Mouse (Mus musculus) adrenal gland, adult (tissue): ENCODE data around the gene Igsf9b.

ENCODE experiments used
- DNase-seq, 2 experiments: peaks; one replicate each; pipeline ENCODE4 v3.0.0; 2022 to 2023; ENCODE audit warnings: low spot score in 1 of 2; ENCODE audit not compliant: inconsistent age in 2 of 2

Igsf9b gene

DNA sequence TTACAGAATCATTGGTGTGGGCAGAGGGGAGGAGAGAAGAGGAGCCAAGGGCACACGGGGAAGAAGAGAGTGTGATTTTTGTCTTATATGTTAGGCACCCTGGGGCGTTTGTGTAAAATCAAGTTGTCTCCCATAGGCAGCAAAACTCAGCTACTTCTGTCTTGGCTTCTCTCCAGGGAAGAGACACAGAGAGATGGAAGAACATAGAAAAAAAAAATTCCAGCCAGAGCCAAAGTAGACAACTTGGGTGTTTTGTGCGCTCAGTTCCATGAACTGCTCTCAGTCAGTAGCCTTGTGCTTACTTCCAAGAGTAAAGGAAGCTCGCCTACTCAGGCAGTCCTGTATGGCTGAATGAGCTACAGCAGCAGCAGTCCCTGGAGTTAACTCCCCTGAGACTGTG is 31.4 kb downstream of the Igsf9b start:
- DNase-seq: no peak

DNA sequence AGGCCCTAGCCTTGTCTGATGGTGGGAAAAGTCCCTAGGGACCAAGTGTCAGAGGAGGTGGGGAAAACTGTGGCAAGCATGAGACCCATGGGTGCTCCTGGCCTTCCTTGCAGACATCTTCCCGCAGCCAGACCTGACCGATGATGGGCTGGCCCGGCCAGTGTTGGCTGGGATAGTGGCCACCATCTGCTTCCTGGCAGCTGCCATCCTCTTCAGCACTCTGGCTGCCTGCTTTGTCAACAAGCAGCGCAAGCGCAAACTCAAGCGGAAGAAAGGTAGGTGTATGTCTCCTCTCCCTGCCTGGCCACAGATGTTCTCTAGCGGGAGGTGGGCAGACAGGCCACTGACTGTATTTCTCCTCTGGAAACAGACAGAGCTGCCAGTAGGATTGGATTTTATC is 32.5 kb downstream of the Igsf9b start:
- no peak for DNase-seq

GRCm38 (mm10) chr9:27334895-27335294 is 35.9 kb downstream of the Igsf9b start:
- DNase-seq: no peak

- no peak for DNase-seq
These were observed 38.1 kb downstream of the Igsf9b start for GRCm38 (mm10) chr9:27336962-27337636.

DNA sequence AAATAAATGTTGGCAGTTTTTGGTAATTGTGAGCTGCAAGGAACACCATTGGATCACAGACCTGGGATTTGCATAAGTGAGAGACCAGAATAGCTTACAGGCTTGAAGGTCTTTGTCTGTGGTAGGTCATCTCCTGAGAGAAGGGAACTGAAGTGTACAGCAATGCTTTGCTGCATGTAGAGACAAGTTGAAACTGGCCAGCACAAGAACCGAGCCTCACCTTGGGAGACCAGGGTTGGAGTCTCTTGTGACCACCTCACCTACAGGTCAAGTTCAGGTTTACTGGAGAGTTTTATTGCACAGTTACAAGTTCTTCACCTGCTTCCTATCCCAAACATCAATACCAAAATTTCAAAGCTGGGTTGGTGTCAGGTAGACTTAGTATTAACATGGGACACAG is 40.2 kb downstream of the Igsf9b start:
- DNase-seq: no peak

GRCm38 (mm10) chr9:27346541-27347269 is 47.7 kb downstream of the Igsf9b start:
- DNase-seq: no peak

- DNase-seq: no peak
These were observed 54.1 kb downstream of the Igsf9b start for GRCm38 (mm10) chr9:27353082-27353481.

DNA sequence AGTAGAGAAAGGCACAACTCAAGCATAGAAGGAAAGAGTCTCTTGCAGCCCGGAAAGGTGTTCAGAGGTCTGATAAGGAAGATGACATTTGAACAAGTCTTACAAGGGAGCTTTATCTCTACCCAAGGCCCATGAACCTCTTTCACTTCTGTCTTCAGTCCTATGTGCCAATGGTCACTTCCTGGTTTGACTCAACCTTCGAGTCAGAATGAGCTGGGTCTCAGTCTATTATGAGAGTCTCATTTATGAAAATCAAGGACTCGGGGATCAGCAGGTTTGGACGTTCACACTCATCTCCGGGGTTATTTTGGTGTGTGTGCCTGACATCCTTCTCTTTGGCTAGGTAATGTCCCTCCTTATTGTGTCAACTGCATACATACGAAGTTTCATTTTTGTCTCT is 58.9 kb downstream of the Igsf9b start:
- DNase-seq: no peak

GRCm38 (mm10) chr9:27367231-27367630 is 68.2 kb downstream of the Igsf9b start:
- no peak for DNase-seq

DNA sequence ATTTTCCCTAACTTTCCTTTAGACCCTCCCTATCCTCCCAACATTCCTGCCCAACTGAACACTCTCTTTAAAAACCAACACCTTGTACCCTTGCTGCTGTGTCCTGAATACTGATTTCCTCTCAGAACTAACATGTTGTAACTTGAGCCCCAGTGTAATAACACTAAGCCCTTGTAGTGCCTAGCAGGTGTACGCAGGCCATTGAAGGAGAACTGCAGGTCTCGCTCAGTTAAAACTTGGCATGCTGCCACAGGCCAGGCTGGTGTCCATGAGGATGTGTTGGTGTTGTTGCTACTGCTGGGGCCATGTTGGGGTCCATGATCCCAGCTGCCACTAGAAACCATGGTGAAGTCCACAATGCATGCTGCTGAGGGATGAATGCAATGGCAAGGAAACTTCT is 70.1 kb downstream of the Igsf9b start:
- no peak for DNase-seq

GRCm38 (mm10) chr9:27375746-27376145 is 76.7 kb downstream of the Igsf9b start:
- no peak for DNase-seq

DNA sequence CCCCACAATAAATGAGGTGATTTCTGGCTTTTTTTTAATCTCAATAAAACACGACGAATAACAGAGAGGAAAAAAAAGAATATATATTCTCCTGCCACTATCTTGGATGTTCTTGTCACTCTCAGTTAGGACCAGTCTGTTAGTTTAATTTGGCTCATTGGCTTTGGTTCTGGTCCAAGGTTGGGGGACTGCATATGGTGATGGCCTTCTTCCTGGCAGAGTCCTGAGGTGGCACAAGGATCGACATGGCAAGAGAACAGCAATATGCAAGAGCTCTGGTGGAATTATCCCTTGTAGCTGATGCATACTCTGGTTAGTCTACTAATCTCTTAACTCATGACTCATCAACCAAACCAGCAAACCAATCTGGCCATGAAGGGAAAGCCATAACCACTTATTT is 87.9 kb downstream of the Igsf9b start:
- DNase-seq: peak in 1 of 2 experiments; percentile 30

GRCm38 (mm10) chr9:27396500-27396899 is 97.5 kb downstream of the Igsf9b start, which contains the start of gene Spata19:
Spata19 (plus strand) TSS chr9:27396800.
- no peak for DNase-seq

GRCm38 (mm10) chr9:27401169-27401568 is 102.2 kb downstream of the Igsf9b start:
- no peak for DNase-seq
